Mouse (Mus musculus) lung, embryonic 14.5 days (tissue): Measurements from ENCODE around the gene Bcor. TPM values are rescaled to one million over a fixed set of nuclear protein-coding genes. Genes with fewer than 3 reads are reported as not detected.

ENCODE experiments used
- ATAC-seq: fragments of 200-750 bp; cut with Nextera tagmentation; 2 replicates; pipeline ENCODE4 v1.8.0; 2017; ENCODE audit warnings: mild to moderate bottlenecking, moderate TSS enrichment, moderate library complexity; ENCODE audit not compliant: insufficient read depth
- DNase-seq: peaks from one replicate; pipeline ENCODE4 v3.0.0-alpha.2; 2015
- H3K27ac ChIP-seq: fragments of 300-500 bp; sonication (generic); 2 replicates; pipeline ENCODE4 v1.5.1; 2014; ENCODE audit warnings: low read depth, mild to moderate bottlenecking, moderate library complexity
- H3K27me3 ChIP-seq: fragments of 300-500 bp; sonication (generic); 2 replicates; pipeline ENCODE4 v1.6.1; 2014; ENCODE audit warnings: low read length, control low read depth; ENCODE audit not compliant: insufficient read depth
- H3K36me3 ChIP-seq: fragments of 300-500 bp; sonication (generic); 2 replicates; pipeline ENCODE4 v1.6.1; 2014; ENCODE audit warnings: control low read depth; ENCODE audit not compliant: insufficient read depth
- H3K4me1 ChIP-seq: fragments of 300-500 bp; sonication (generic); 2 replicates; pipeline ENCODE4 v1.6.1; 2014; ENCODE audit warnings: antibody characterized with exemption, control low read depth; ENCODE audit not compliant: insufficient read depth
- H3K4me2 ChIP-seq: fragments of 300-500 bp; sonication (generic); 2 replicates; pipeline ENCODE4 v1.6.1; 2014; ENCODE audit warnings: mild to moderate bottlenecking
- H3K4me3 ChIP-seq: fragments of 300-500 bp; sonication (generic); 2 replicates; pipeline ENCODE4 v1.5.1; 2014; ENCODE audit warnings: low read depth, low read length
- H3K9ac ChIP-seq: fragments of 300-500 bp; sonication (generic); 2 replicates; pipeline ENCODE4 v1.6.1; 2014
- H3K9me3 ChIP-seq: fragments of 300-500 bp; sonication (generic); 2 replicates; pipeline ENCODE4 v1.6.1; 2016; ENCODE audit warnings: low read depth, low read length, control low read depth
- CTCF ChIP-seq: IDR thresholded peaks from 2 replicates; pipeline ENCODE4 v1.5.1; 2016; ENCODE audit warnings: antibody characterized with exemption, low read depth
- WGBS: fragments of 180-500 bp; shearing (Covaris S2); extraction: QIAGEN DNeasy Blood & Tissue Kit; methylation state at CpG from one replicate; pipeline ENCODE4 v1.1.7; 2014; 5-methylcytosine and 5-hydroxymethylcytosine counted together
- polyA plus RNA-seq: library from polyadenylated mRNA; unstranded; fragments of >200 nt; fragmentation: Nextera tagmentation; extraction: Ambion mirVana; gene quantifications from 2 replicates; pipeline ENCODE4 v1.2.1, GENCODE M21; 2014

Gene Bcor
- polyA plus RNA-seq, 1 experiment from 2014 or later: 28.9 TPM

- no peak for ATAC-seq
- TF ChIP-seq CTCF: no peak
- no peak overlapping the region for H3K4me3 ChIP-seq
- peak overlapping the region; percentile 37 for H3K4me2 ChIP-seq
- peak; percentile 48 for DNase-seq
- H3K9ac ChIP-seq: no peak overlapping the region
- peak overlapping the region; percentile 93 for H3K27ac ChIP-seq
- WGBS: 0% methylated on average over 1 of the region's 1 CpGs
- peaks cover 14% of the 10 kb centered on the region for H3K4me1 ChIP-seq
- peaks cover 25% of the 10 kb centered on the region; the same call in 1 of the 2 replicates for H3K27me3 ChIP-seq
- no peaks in the 10 kb centered on the region for H3K9me3 ChIP-seq
- H3K36me3 ChIP-seq: no peaks in the 10 kb centered on the region
Observed at GRCm38 (mm10) chrX:12003539-12003938, 156.6 kb downstream of the Bcor start.

GRCm38 (mm10) chrX:12003106-12003505, 157.0 kb downstream of the Bcor start:
- 9% methylated on average over 9 of the region's 9 CpGs for WGBS
- TF ChIP-seq CTCF: no peak
- H3K27ac ChIP-seq: peak overlapping the region; percentile 93
- ATAC-seq (no peak), DNase-seq (peak; percentile 40)
- peak overlapping the region; percentile 37 for H3K4me2 ChIP-seq
- H3K4me1 ChIP-seq: peaks cover 14% of the 10 kb centered on the region
- no peak overlapping the region for H3K4me3 ChIP-seq
- H3K36me3 ChIP-seq: no peaks in the 10 kb centered on the region
- no peak overlapping the region for H3K9ac ChIP-seq
- H3K27me3 ChIP-seq: peaks cover 25% of the 10 kb centered on the region; the same call in 1 of the 2 replicates
- no peaks in the 10 kb centered on the region for H3K9me3 ChIP-seq

GRCm38 (mm10) chrX:12002596-12002995, 157.6 kb downstream of the Bcor start:
- peak overlapping the region; percentile 93 for H3K27ac ChIP-seq
- no peaks in the 10 kb centered on the region for H3K36me3 ChIP-seq
- H3K9ac ChIP-seq: no peak overlapping the region
- 35% methylated on average over 6 of the region's 6 CpGs for WGBS
- H3K4me2 ChIP-seq: peak overlapping the region; percentile 37
- H3K4me3 ChIP-seq: no peak overlapping the region
- no peaks in the 10 kb centered on the region for H3K9me3 ChIP-seq
- H3K4me1 ChIP-seq: peaks cover 14% of the 10 kb centered on the region
- no peak for ATAC-seq
- no peak for TF ChIP-seq CTCF
- H3K27me3 ChIP-seq: peaks cover 25% of the 10 kb centered on the region; the same call in 1 of the 2 replicates
- DNase-seq: no peak

GRCm38 (mm10) chrX:12001969-12002368, 158.2 kb downstream of the Bcor start:
- H3K4me3 ChIP-seq: no peak overlapping the region
- DNase-seq (no peak), ATAC-seq (no peak)
- H3K4me1 ChIP-seq: peaks cover 14% of the 10 kb centered on the region
- no peaks in the 10 kb centered on the region for H3K9me3 ChIP-seq
- H3K9ac ChIP-seq: no peak overlapping the region
- TF ChIP-seq CTCF: no peak
- H3K4me2 ChIP-seq: no peak overlapping the region
- H3K27me3 ChIP-seq: peaks cover 25% of the 10 kb centered on the region; the same call in 1 of the 2 replicates
- 13% methylated on average over 3 of the region's 3 CpGs for WGBS
- no peaks in the 10 kb centered on the region for H3K36me3 ChIP-seq
- no peak overlapping the region for H3K27ac ChIP-seq

GRCm38 (mm10) chrX:12001336-12001735, 158.8 kb downstream of the Bcor start:
- DNase-seq (no peak), ATAC-seq (no peak)
- 42% methylated on average over 16 of the region's 16 CpGs for WGBS
- H3K27me3 ChIP-seq: peaks cover 25% of the 10 kb centered on the region; the same call in 1 of the 2 replicates
- H3K9me3 ChIP-seq: no peaks in the 10 kb centered on the region
- no peaks in the 10 kb centered on the region for H3K36me3 ChIP-seq
- no peak overlapping the region for H3K9ac ChIP-seq
- H3K4me1 ChIP-seq: peaks cover 14% of the 10 kb centered on the region
- H3K27ac ChIP-seq: no peak overlapping the region
- no peak overlapping the region for H3K4me2 ChIP-seq
- H3K4me3 ChIP-seq: no peak overlapping the region
- TF ChIP-seq CTCF: no peak

- peaks cover 14% of the 10 kb centered on the region for H3K4me1 ChIP-seq
- H3K27me3 ChIP-seq: peaks cover 25% of the 10 kb centered on the region; the same call in 1 of the 2 replicates
- ATAC-seq (no peak), DNase-seq (no peak)
- no peaks in the 10 kb centered on the region for H3K9me3 ChIP-seq
- H3K36me3 ChIP-seq: no peaks in the 10 kb centered on the region
- H3K27ac ChIP-seq: no peak overlapping the region
- no peak overlapping the region for H3K4me2 ChIP-seq
- 43% methylated on average over 13 of the region's 13 CpGs for WGBS
- TF ChIP-seq CTCF: no peak
- no peak overlapping the region for H3K4me3 ChIP-seq
- no peak overlapping the region for H3K9ac ChIP-seq
Observed at GRCm38 (mm10) chrX:12000620-12001019, 159.5 kb downstream of the Bcor start.

GRCm38 (mm10) chrX:11999951-12000350, 160.2 kb downstream of the Bcor start:
- H3K27me3 ChIP-seq: peaks cover 22% of the 10 kb centered on the region; the same call in 1 of the 2 replicates
- DNase-seq: peak; percentile 24
- no peaks in the 10 kb centered on the region for H3K9me3 ChIP-seq
- H3K4me3 ChIP-seq: no peak overlapping the region
- no peak for ATAC-seq
- TF ChIP-seq CTCF: no peak
- peak overlapping the region; percentile 63; the same call in 1 of the 2 replicates for H3K4me2 ChIP-seq
- WGBS: 31% methylated on average over 19 of the region's 19 CpGs
- H3K27ac ChIP-seq: no peak overlapping the region
- no peaks in the 10 kb centered on the region for H3K36me3 ChIP-seq
- H3K4me1 ChIP-seq: peaks cover 14% of the 10 kb centered on the region
- no peak overlapping the region for H3K9ac ChIP-seq
